Mouse (Mus musculus): ENCODE measurements around the gene Ahdc1. TPM values are rescaled to one million over a fixed set of nuclear protein-coding genes. Genes with fewer than 3 reads are reported as not detected.
"Not testable (repeated sequence)": the region's sequence is repeated elsewhere in the genome, so short reads cannot be mapped to it uniquely, and the experiment has no call there.

The Ahdc1 gene
- total RNA-seq, 1 experiment from 2014 or later: 7.2 TPM

- peak; percentile 49 to 77; a peak in 2 of 4 replicates for ATAC-seq (replicated peaks in 1 of 2; ENCODE audit: insufficient read depth in 1 of 2, low FRiP score in 2 of 2, low TSS enrichment in 1 of 2, low read depth in 1 of 2, poor library complexity in 2 of 2, severe bottlenecking in 2 of 2)
Observed at GRCm38 (mm10) chr4:132982999-132983398, 28.1 kb upstream of the Ahdc1 start.

- ATAC-seq (replicated peaks in 1 of 2; ENCODE audit: insufficient read depth in 1 of 2, low FRiP score in 2 of 2, low TSS enrichment in 1 of 2, low read depth in 1 of 2, poor library complexity in 2 of 2, severe bottlenecking in 2 of 2): no peak
Observed at GRCm38 (mm10) chr4:132983664-132984512, 27.2 kb upstream of the Ahdc1 start.

- 0 out of 4 replicates have a peak, but pooled peaks of 1 of the 2 experiments have one; percentile 32 for ATAC-seq (replicated peaks in 1 of 2; ENCODE audit: insufficient read depth in 1 of 2, low FRiP score in 2 of 2, low TSS enrichment in 1 of 2, low read depth in 1 of 2, poor library complexity in 2 of 2, severe bottlenecking in 2 of 2)
Observed at GRCm38 (mm10) chr4:132988581-132989355, 22.3 kb upstream of the Ahdc1 start.

GRCm38 (mm10) chr4:132993553-132993952, 17.5 kb upstream of the Ahdc1 start:
- ATAC-seq (replicated peaks in 1 of 2; ENCODE audit: insufficient read depth in 1 of 2, low FRiP score in 2 of 2, low TSS enrichment in 1 of 2, low read depth in 1 of 2, poor library complexity in 2 of 2, severe bottlenecking in 2 of 2): no peak

- ATAC-seq (replicated peaks in 1 of 2; ENCODE audit: insufficient read depth in 1 of 2, low FRiP score in 2 of 2, low TSS enrichment in 1 of 2, low read depth in 1 of 2, poor library complexity in 2 of 2, severe bottlenecking in 2 of 2): no peak
Observed at GRCm38 (mm10) chr4:132997469-132998237, 13.4 kb upstream of the Ahdc1 start.

- no peak for ATAC-seq (replicated peaks in 1 of 2; ENCODE audit: insufficient read depth in 1 of 2, low FRiP score in 2 of 2, low TSS enrichment in 1 of 2, low read depth in 1 of 2, poor library complexity in 2 of 2, severe bottlenecking in 2 of 2)
Observed at GRCm38 (mm10) chr4:133002896-133003295, 8.2 kb upstream of the Ahdc1 start.

GRCm38 (mm10) chr4:133003316-133004018, 7.6 kb upstream of the Ahdc1 start:
- ATAC-seq (replicated peaks in 1 of 2; ENCODE audit: insufficient read depth in 1 of 2, low FRiP score in 2 of 2, low TSS enrichment in 1 of 2, low read depth in 1 of 2, poor library complexity in 2 of 2, severe bottlenecking in 2 of 2): no peak

- ATAC-seq (replicated peaks in 1 of 2; ENCODE audit: insufficient read depth in 1 of 2, low FRiP score in 2 of 2, low TSS enrichment in 1 of 2, low read depth in 1 of 2, poor library complexity in 2 of 2, severe bottlenecking in 2 of 2): peak; percentile 65 to 74; a peak in 3 of 4 replicates
Observed at GRCm38 (mm10) chr4:133005233-133005632, 5.8 kb upstream of the Ahdc1 start.

GRCm38 (mm10) chr4:133005885-133006451, 5.1 kb upstream of the Ahdc1 start:
- not testable (repeated sequence) for ATAC-seq (replicated peaks in 1 of 2; ENCODE audit: insufficient read depth in 1 of 2, low FRiP score in 2 of 2, low TSS enrichment in 1 of 2, low read depth in 1 of 2, poor library complexity in 2 of 2, severe bottlenecking in 2 of 2)

- ATAC-seq (replicated peaks in 1 of 2; ENCODE audit: insufficient read depth in 1 of 2, low FRiP score in 2 of 2, low TSS enrichment in 1 of 2, low read depth in 1 of 2, poor library complexity in 2 of 2, severe bottlenecking in 2 of 2): no peak
Observed at GRCm38 (mm10) chr4:133007513-133008380, 3.3 kb upstream of the Ahdc1 start.

GRCm38 (mm10) chr4:133009131-133009530, 1.9 kb upstream of the Ahdc1 start:
- no peak for ATAC-seq (replicated peaks in 1 of 2; ENCODE audit: insufficient read depth in 1 of 2, low FRiP score in 2 of 2, low TSS enrichment in 1 of 2, low read depth in 1 of 2, poor library complexity in 2 of 2, severe bottlenecking in 2 of 2)

- no peak for ATAC-seq (replicated peaks in 1 of 2; ENCODE audit: insufficient read depth in 1 of 2, low FRiP score in 2 of 2, low TSS enrichment in 1 of 2, low read depth in 1 of 2, poor library complexity in 2 of 2, severe bottlenecking in 2 of 2)
Observed at GRCm38 (mm10) chr4:133009676-133010075, 1.4 kb upstream of the Ahdc1 start.

GRCm38 (mm10) chr4:133010611-133011010, 449 bp upstream of the Ahdc1 start:
- ATAC-seq (replicated peaks in 1 of 2; ENCODE audit: insufficient read depth in 1 of 2, low FRiP score in 2 of 2, low TSS enrichment in 1 of 2, low read depth in 1 of 2, poor library complexity in 2 of 2, severe bottlenecking in 2 of 2): no peak

GRCm38 (mm10) chr4:133011821-133012775, 1.0 kb downstream of the Ahdc1 start:
- no peak for ATAC-seq (replicated peaks in 1 of 2; ENCODE audit: insufficient read depth in 1 of 2, low FRiP score in 2 of 2, low TSS enrichment in 1 of 2, low read depth in 1 of 2, poor library complexity in 2 of 2, severe bottlenecking in 2 of 2)

GRCm38 (mm10) chr4:133012776-133013265, 1.8 kb downstream of the Ahdc1 start:
- ATAC-seq (replicated peaks in 1 of 2; ENCODE audit: insufficient read depth in 1 of 2, low FRiP score in 2 of 2, low TSS enrichment in 1 of 2, low read depth in 1 of 2, poor library complexity in 2 of 2, severe bottlenecking in 2 of 2): peak; percentile 4 to 6; a peak in 1 of 4 replicates
